Mouse (Mus musculus): Measurements from ENCODE around the gene Usp6nl.

Usp6nl gene

GRCm38 (mm10) chr2:6322376-6322901, at the start of gene Usp6nl:
Usp6nl (plus strand) TSS chr2:6322667.
- peak; percentile 79 for DNase-seq (ENCODE audit: low read depth, low spot score)

- DNase-seq (ENCODE audit: low read depth, low spot score) = peak; percentile 23
Observed at GRCm38 (mm10) chr2:6273392-6273845, 49.0 kb upstream of the Usp6nl start.

GRCm38 (mm10) chr2:6278813-6279530, 43.5 kb upstream of the Usp6nl start:
- no peak for DNase-seq (ENCODE audit: low read depth, low spot score)

- no peak for DNase-seq (ENCODE audit: low read depth, low spot score)
Observed at GRCm38 (mm10) chr2:6279614-6280301, 42.7 kb upstream of the Usp6nl start.

GRCm38 (mm10) chr2:6283569-6283968, 38.9 kb upstream of the Usp6nl start:
- DNase-seq (ENCODE audit: low read depth, low spot score) = no peak

- DNase-seq (ENCODE audit: low read depth, low spot score) = no peak
Observed at GRCm38 (mm10) chr2:6284784-6285183, 37.7 kb upstream of the Usp6nl start.

GRCm38 (mm10) chr2:6285794-6286193, 36.7 kb upstream of the Usp6nl start:
- DNase-seq (ENCODE audit: low read depth, low spot score) = no peak

- no peak for DNase-seq (ENCODE audit: low read depth, low spot score)
Observed at GRCm38 (mm10) chr2:6293825-6294444, 28.5 kb upstream of the Usp6nl start.

GRCm38 (mm10) chr2:6294993-6295628, 27.4 kb upstream of the Usp6nl start:
- DNase-seq (ENCODE audit: low read depth, low spot score) = no peak

- no peak for DNase-seq (ENCODE audit: low read depth, low spot score)
Observed at GRCm38 (mm10) chr2:6304768-6305167, 17.7 kb upstream of the Usp6nl start.

- no peak for DNase-seq (ENCODE audit: low read depth, low spot score)
Observed at GRCm38 (mm10) chr2:6306861-6307260, 15.6 kb upstream of the Usp6nl start.

GRCm38 (mm10) chr2:6309373-6309821, 13.1 kb upstream of the Usp6nl start:
- DNase-seq (ENCODE audit: low read depth, low spot score) = no peak

GRCm38 (mm10) chr2:6312764-6313163, 9.7 kb upstream of the Usp6nl start:
- no peak for DNase-seq (ENCODE audit: low read depth, low spot score)

GRCm38 (mm10) chr2:6313733-6314132, 8.7 kb upstream of the Usp6nl start:
- DNase-seq (ENCODE audit: low read depth, low spot score) = no peak

GRCm38 (mm10) chr2:6320153-6320552, 2.3 kb upstream of the Usp6nl start:
- no peak for DNase-seq (ENCODE audit: low read depth, low spot score)

- peak; percentile 50 for DNase-seq (ENCODE audit: low read depth, low spot score)
Observed at GRCm38 (mm10) chr2:6321769-6322375, 595 bp upstream of the Usp6nl start.

GRCm38 (mm10) chr2:6322938-6323521, 563 bp downstream of the Usp6nl start:
- peak; percentile 70 for DNase-seq (ENCODE audit: low read depth, low spot score)

GRCm38 (mm10) chr2:6325646-6326045, 3.2 kb downstream of the Usp6nl start:
- DNase-seq (ENCODE audit: low read depth, low spot score) = no peak

- no peak for DNase-seq (ENCODE audit: low read depth, low spot score)
Observed at GRCm38 (mm10) chr2:6328927-6329326, 6.5 kb downstream of the Usp6nl start.

GRCm38 (mm10) chr2:6330756-6331155, 8.3 kb downstream of the Usp6nl start:
- DNase-seq (ENCODE audit: low read depth, low spot score) = no peak

Data from ZHBTc4 (cell line).